Mouse (Mus musculus) right cerebral cortex, postnatal 10 days (tissue): Measurements from ENCODE around the gene Irf5.
"Not testable (repeated sequence)": the region's sequence is repeated elsewhere in the genome, so short reads cannot be mapped to it uniquely, and the experiment has no call there.

Experiments
- DNase-seq, 2 experiments: peaks; one replicate each; pipeline ENCODE4 v3.0.0; 2021; ENCODE audit warnings: low spot score in 2 of 2

Irf5 gene

GRCm38 (mm10) chr6:29527361-29528164 lies 1.1 kb downstream of the Irf5 start:
- no peak for DNase-seq

GRCm38 (mm10) chr6:29528165-29528505 lies 1.7 kb downstream of the Irf5 start:
- DNase-seq = no peak

- no peak for DNase-seq
Observed at GRCm38 (mm10) chr6:29528561-29529443, 2.4 kb downstream of the Irf5 start.

- no peak for DNase-seq
Observed at GRCm38 (mm10) chr6:29529444-29529820, 3.0 kb downstream of the Irf5 start.

GRCm38 (mm10) chr6:29530050-29530449 lies 3.6 kb downstream of the Irf5 start:
- no peak for DNase-seq

GRCm38 (mm10) chr6:29535316-29535715 lies 8.9 kb downstream of the Irf5 start:
- DNase-seq = peak in 1 of 2 experiments; percentile 42

- peak in 1 of 2 experiments; percentile 38 for DNase-seq
Observed at GRCm38 (mm10) chr6:29536651-29537193, 10.3 kb downstream of the Irf5 start.

GRCm38 (mm10) chr6:29537221-29537620 lies 10.8 kb downstream of the Irf5 start:
- DNase-seq = no peak

GRCm38 (mm10) chr6:29539502-29539901 lies 13.1 kb downstream of the Irf5 start:
- DNase-seq = no peak

GRCm38 (mm10) chr6:29540223-29540622 lies 13.8 kb downstream of the Irf5 start:
- DNase-seq = no peak

- DNase-seq = no peak
Observed at GRCm38 (mm10) chr6:29540956-29541355, 14.5 kb downstream of the Irf5 start.

GRCm38 (mm10) chr6:29545611-29546010 lies 19.2 kb downstream of the Irf5 start:
- DNase-seq = no peak

GRCm38 (mm10) chr6:29547582-29547981 lies 21.2 kb downstream of the Irf5 start:
- DNase-seq = no peak

- no peak for DNase-seq
Observed at GRCm38 (mm10) chr6:29548086-29548485, 21.7 kb downstream of the Irf5 start.

GRCm38 (mm10) chr6:29552526-29552925 lies 26.1 kb downstream of the Irf5 start:
- no peak for DNase-seq

GRCm38 (mm10) chr6:29557112-29557511 lies 30.7 kb downstream of the Irf5 start:
- DNase-seq = no peak

GRCm38 (mm10) chr6:29576388-29576787 lies 50.0 kb downstream of the Irf5 start:
- not testable (repeated sequence) for DNase-seq

GRCm38 (mm10) chr6:29580770-29581169 lies 54.3 kb downstream of the Irf5 start:
- no peak for DNase-seq

GRCm38 (mm10) chr6:29581202-29581601 lies 54.8 kb downstream of the Irf5 start:
- no peak for DNase-seq
